Mouse (Mus musculus) skeletal muscle tissue, adult 2 months (tissue): ENCODE results near the gene Fam78b.

Source experiments
- DNase-seq: peaks from one replicate; pipeline ENCODE4 v3.0.0-alpha.2; 2012; ENCODE audit warnings: low read depth, low spot score

Gene Fam78b

DNA sequence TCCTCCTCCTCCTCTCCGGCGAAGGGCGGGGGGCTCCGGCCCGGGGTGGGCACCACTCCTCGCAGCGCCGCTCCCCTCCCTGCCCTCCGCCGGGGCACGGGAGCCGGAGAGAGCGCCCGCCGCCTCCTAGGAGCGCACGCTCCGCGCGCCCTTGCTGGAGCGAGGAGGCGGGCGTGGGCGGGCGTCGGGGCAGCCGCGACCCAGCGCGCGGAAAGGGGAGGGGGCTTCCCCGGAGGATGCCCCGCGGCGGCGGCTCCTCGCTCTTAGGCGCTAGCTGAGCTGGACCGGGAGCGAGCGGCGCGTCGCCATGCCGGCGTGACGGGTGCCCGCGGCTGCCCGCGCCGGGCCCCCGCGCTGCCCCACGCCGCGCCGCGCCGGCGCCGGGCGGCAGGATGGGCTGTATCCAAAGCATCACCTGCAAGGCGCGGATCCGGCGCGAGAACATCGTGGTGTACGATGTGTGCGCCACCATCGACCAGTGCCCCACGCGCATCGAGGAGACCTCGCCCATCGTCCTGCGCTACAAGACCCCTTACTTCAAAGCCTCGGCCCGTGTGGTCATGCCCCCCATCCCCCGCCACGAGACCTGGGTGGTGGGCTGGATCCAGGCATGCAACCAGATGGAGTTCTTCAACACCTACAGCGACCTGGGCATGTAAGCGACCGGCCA is at the start of gene Fam78b:
Gene Fam78b (plus strand): TSS at position 244 of the 670 bp plus-strand sequence.
- no peak for DNase-seq

DNA sequence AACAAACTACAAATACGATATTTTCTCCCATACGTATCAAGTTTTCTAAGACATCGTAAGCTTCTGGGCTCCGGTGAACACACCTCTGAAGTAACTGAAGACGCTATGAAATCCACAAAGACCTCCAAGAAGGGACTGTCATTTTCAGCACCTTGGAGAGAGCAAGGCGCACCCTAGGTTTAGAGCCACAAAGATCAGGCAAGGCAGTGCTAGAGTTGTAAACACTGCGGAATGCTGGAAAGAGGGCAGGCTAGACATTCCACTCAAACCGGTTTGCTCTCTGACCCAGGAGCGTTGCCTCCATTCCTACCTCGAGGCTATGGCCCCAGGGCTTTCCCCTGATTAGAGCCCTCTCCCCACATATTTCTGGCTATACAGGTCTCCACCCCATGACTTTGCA is 36.7 kb upstream of the Fam78b start:
- DNase-seq: no peak

DNA sequence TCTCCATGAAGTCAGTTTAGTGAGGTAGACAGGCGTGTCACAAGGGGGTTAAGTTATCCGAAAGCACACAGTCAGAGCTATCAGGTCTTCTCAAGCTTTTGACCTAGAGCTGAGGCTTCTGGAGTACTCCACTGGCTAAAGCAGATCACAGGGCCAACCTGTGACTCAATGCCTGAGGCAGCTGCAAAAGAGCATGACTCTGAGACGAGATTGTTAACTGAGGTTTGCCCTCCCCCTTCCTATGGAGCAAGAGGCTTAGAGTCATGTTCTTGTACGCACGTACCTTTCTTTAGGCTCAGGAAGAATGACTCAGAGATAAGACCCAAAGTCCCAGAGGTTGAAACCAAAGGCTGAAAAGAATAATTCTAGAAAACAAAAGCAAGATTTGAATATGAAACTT is 32.9 kb upstream of the Fam78b start:
- DNase-seq: no peak

DNA sequence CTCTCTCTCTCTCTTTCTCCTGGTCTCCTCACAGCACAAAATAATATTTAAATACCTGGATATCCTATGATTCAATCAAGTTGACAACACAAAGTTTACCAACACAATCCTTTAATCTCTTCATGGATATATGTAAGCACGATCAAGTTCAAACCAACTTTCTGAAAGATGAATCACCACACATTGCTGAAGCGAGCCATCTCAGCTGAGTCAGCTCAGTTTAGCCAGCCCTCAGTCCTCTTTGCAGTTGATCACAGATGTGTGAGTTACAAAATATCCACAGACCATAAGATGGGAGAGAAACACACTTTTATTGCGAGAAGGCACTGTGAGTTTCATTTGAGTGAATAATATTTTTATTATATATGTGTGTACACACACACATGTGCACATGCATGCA is 27.5 kb upstream of the Fam78b start:
- DNase-seq: no peak

DNA sequence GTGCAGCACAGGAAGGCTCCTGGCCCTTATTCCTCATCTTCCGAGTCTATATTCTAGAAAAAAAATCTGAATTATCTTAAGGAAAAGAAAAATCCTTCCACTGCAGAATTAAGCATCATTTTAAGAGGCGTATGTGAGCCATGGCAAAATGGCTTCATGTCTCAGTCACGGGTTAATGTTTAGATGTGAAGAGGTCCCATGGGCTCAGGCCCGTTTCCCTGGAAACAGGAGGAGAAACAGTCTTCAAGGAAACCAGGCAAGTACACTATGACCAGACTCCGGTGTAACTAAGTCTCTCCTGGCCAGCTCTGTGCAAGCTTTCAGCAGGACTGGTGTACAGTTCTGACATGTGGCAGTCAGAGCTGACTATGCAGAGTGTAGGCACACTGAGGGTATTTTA is 22.6 kb upstream of the Fam78b start:
- DNase-seq: no peak

DNA sequence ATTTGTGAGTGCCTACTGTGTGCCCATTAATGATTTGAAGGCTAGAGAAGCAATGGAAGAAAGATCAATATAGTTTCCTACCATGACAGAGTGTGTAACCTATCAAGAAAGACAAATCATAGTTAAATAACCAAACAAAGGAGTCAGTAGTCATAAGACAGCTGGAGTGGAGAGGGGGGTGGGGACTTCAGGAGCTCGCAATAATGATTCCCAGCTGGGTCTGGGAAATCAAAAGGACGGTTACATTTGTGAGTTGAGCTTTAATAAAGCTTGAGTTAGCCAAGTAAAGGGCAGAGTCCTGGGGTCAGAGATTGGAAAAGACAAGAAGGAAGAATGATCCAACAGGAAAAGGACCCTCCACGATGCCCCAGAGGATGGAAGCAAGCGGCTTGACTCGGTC is 7.0 kb upstream of the Fam78b start:
- DNase-seq: no peak

DNA sequence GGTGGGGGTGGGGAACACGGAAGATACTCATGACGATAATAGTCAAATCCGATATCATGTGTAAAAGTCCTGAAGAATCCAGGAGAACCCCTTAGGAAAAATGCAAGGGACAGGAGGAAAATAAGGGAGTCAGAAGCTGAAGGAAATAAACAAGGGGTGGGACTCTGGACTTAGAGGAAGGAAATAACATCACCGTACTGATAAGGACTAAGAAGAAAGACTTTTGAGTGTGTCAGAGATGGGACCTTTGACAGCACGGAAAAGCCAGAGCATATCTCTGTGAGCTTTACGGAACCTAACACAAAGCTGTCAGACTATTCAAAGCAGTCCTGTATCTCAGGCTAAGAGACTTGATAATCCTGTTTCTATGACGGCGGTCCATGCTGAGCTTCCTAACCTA is 5.0 kb upstream of the Fam78b start:
- no peak for DNase-seq

DNA sequence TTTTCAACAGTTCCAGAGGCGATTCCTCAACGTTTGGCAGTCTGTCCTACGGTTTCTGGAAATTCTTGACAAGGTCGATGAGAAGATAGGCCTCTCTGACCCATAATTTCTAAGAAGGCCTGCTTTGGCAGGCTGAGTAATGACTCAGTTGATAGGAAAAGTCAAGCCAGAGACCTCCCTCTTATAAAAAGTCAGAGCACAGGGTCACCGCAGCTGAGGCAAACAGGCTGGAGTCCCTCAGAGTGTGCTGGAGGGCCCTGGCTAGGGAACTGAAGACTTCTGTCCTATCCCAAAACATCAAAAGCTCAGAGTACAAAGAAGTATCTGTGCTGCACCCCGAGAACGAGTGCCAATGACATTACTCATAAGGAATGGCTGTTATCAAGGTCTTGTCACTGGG is 4.4 kb upstream of the Fam78b start:
- DNase-seq: no peak

DNA sequence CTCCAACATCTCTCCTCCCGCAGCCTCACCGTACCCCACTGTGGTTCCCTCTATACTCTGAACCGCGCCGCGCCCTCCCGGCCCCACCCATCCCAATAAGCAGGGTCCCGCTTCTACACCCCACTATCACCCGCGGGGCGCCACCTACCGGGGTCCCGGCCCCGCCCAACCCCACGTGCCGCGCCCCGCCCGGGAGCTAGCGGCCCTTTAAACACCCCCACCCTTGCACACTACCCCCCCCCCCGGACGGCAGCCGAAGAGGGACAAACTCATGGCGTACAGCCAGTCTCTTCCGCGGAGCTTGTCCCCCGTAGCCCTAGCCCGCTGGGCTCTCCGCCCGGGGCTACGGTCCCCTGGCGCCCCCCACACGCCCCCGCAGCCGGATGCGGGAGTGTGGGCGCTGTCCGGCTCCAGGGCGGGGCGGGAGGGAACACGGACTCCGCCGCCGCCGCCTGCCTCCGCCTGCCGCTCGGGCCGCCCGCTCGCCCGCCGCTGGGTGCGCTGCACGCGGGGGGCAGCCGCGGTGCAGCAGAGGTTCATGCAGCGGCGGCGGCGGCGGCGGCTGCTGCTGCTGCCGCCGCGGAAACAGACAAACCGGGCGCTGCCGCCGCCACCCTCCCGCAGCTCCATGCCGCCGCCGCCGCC is 566 bp upstream of the Fam78b start:
- peak; percentile 62 for DNase-seq

DNA sequence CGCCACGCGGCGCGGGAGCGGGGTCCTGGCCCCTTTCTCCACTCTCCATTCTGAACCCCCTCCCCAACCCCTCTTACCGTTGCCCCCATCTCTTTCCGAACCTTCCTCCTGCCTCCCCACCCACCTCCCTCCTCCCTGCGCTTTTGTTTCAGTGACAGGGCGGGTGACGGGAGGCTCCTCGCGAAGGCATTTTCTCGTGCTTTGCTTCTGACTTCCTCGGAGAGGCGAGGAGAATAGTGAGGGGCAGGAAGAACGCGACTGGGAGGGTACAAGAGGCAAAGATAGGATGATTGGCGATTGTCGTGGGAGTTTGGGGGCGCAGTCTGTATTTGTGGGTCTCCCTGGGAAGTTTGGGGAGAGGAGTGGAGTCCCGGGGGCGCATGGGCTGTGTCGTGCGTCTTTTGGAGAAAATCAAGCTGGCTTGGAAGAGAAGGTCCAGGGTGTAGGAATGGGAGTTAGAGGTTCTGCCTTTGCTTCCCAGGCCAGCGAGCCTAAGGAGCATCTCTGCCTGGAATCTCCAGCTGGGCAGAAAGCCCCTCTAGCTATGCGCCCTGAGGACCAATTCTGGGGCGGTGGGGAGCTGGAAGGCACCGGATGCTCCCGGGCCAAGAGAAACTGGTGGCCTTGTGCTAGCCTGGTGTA is 748 bp downstream of the Fam78b start:
- no peak for DNase-seq

DNA sequence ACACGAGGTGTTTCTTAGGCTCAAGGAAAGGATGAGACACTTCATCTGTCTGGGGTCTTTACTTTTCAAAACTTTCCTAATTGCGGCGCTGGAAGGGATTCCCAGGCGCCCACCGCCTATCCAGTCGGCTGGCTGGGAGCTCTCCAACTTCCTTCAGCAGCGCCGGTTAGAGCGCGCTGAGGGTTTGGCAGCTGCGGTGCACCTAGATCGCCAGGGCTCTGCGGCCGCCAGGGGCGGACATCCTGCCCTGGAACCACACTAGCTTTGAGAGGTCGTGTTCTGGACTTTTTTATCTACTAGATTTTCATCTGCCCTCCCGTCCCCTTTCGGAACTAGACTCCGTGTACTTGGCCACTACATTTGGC is 1.3 kb downstream of the Fam78b start:
- DNase-seq: peak; percentile 54

DNA sequence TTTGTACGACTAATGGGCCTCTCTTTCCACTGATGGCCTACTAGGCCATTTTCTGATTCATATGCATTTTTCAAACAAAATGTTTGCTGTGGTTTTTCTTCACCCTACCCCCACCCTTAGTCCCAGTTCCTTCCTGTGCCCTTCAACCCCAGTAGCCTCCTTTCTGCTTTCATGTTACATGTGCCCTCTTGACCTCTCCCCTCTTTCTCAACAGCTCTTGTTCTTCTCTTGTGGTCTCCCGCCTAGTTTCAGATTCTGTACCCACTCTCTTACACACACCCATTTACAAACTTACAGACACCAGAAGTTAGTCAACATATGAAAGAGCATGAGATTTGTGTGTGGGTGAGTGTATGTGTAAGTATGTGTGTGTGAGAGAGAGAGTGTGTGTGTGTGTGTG is 3.4 kb downstream of the Fam78b start:
- no peak for DNase-seq

DNA sequence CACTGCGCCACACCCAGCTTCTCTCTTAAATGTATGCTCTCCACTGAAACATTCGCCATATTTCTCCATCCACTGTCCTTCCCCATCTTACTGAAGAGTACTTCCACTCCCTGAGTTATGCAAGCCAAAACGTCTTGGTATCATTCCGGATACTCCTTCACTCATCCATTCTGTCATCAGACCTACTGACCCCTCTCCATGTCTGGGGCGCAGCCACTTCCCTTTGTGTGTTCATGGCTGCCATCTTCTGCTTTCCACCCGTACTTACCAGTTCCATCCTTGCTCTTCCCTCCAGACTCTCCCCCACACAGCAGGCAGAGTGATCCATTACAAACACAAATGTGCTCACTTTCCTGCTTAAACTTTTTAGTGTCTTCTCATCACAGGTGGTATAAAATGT is 6.1 kb downstream of the Fam78b start:
- no peak for DNase-seq

DNA sequence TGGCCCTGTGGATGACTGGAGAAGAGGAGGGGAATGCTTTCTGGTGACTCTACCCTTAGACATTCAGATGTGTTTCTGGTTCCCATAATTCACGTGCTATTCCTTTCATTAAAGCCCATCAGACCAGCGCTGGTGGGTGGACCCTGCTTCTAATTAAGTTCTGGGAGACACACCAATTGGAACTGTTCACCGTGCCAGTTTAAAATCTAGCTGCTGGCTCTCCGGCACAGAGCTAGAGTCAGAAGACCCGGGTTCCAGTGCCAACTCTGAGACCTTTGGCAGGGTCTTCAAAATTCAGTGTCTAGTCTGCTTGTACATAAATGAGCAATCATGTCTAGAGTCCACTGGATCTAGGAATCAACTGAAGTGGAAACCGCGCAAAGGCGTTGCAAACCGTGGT is 9.0 kb downstream of the Fam78b start:
- no peak for DNase-seq

DNA sequence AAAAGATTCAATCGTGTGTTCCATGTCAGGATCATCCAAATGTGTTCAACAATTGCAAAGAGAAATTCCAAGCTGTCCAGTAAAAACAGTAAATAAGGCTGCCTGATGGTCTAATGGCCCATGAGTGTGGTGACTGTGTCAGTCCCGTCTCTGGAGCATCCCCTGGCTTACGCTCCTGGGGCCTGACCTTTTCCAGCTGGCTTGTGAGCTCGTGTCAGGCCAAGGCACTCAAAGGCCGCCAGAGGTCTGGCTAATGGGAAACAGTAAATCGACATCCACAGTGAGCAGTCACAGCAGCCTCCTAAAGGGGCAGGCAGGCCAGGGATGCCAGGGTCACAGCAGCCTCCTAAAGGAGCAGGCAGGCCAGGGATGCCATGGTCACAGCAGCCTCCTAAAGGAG is 10.1 kb downstream of the Fam78b start:
- DNase-seq: peak; percentile 34

DNA sequence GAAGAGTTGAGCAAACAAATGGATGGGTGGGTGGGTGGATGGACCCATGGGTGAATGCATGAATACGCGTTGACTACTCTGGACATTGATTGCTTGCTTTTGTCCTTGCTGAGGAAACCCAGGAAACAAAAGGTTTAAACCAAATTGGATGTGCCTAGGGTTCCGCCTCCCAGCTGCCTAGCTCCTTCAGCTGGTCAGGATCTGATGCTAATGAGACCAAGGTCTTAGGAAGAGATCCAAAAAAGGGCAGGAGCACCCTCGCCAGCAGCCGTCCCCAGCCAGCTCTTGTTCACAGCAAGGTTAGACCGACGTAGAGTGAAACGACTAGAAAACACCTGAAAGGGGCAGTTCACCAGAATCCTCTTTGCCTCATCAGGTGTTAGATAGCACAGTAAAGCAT is 11.4 kb downstream of the Fam78b start:
- no peak for DNase-seq

DNA sequence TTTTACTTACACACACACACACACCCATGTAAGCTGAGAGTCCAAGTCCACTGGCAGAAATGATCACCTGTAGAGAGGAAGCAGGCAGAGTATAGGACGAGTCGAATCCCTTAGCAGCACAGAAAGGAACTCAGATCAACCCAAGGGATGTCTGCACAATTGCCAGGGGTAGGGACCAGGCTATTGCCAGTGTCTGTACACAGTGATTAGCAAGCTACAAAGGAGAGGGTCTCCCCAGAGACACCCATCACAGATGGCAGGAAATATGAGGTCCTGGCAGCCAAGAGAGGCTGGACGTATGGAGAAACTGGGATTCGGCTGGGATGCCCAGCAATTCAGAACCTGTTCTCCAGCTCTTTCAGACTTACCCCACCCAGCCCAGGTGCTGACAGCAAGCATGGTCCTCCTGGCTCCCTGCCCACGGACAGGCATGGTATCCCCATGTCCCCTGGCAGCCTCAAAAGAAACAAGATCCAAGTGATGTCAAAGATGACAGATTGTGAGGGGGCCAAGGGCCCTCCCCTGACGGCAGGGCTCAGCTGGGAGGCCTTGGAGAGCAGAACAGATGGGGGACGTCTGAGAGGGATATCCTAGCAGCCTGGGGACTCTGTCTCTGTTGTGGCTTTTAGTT is 12.1 kb downstream of the Fam78b start:
- peak; percentile 26 for DNase-seq

DNA sequence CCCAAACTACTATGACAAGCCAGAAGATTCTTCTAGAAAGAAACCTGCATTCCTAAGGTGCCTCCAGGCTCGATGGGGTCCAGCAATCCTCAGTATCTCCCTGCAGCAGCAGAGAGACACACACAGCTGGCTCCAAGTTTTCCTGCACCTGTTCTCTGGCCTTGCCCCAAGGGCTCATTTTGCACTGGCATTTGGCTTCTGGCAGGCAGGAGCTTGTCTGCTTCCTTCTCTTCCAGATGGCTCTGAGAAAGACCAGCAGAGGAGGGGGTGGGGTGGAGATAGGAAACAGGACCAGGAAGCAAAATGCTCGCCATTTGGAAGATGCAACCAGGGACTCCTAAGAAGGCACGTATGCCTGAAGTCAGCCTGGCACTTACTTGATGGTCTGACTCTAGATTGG is 15.1 kb downstream of the Fam78b start:
- peak; percentile 53 for DNase-seq

DNA sequence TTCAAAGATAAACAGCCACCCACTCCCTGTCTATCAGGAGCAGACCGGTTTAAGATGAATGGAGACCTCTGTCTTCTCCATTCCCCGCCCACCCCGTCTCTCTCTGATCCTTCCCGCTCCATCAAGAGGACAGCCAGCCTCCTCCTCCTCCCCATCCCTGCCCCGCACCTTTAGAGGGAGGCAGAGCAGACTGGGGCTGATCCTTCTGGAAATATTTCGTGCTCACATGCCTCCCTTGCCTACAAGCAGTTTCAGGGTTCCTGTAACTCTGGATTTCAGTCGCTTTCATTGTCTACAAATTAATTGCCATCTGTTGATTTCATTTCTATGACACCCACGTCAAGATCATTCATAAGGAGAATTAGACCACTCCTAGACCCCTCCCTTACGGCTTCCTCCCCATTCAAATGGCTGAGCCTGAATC is 20.8 kb downstream of the Fam78b start:
- no peak for DNase-seq

DNA sequence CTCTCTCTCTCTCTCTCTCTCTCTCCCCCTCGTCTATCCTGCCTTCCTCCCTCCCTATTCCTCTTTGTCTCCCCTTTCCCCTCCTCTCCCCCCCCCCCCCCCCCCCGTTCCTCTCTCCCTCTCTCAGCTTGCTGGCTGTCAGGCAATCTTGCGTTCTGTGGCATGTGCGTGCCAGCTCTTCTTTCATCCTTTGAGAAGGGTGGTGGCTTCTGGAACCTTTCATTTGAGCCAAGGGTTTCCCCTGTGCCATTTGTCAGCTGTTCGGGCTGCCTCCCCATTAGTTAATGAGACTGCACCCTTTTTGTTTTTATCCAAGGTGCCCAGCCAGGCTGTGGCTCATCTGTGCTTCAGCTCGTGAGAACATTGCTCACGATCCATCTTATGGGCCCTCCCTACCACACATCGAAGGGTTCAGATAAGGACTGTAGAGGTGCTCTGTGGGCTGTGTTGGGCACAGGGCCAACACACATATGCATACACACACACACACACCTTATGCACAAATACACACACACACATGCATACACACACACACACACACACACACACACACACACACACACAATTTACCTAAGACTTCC is 21.4 kb downstream of the Fam78b start:
- DNase-seq: no peak

DNA sequence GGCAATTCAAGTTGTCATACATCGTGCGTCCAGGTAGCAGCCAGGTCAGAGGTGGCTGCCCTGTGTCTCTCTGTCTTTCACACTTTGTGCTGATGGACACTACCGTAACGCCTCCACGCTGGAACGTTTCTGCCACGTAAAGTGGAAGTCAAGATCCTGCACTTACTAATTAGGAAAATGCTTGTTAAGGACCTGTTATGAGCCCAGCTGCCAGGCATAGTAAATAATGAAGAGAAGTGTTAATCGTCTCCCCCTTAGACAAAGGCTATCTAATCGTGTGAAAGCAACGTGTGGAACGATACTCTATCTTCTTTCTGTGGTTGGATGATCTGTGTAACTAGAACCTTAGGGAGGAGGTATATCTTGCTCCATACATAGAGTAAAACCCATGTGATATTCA is 22.6 kb downstream of the Fam78b start:
- DNase-seq: no peak

DNA sequence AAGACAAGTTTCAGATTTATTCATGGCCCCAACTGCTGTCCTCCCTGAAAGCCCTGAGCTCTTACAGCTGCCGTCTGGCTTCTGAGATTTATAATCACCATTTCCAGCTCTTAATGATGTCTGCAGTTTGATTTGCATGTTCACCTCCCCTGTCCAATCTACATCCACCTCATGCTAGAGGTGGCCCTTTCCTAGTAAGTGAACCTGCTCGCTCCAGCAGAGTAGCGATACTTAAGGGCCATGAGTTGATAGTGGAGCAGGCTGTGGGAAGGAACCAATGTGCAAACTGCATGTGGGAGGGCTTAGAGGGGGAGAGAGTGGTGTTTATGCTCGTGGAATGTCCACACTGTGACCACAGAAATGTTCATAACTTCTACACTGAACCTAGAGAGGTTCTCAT is 23.7 kb downstream of the Fam78b start:
- no peak for DNase-seq
